Mouse (Mus musculus): Measurements from ENCODE around the gene Ggps1. TPM values are rescaled to one million over a fixed set of nuclear protein-coding genes. Genes with fewer than 3 reads are reported as not detected.
"Not testable (repeated sequence)": the region's sequence is repeated elsewhere in the genome, so short reads cannot be mapped to it uniquely, and the experiment has no call there.

Ggps1 gene
- total RNA-seq, 1 experiment from 2014 or later, result 40.1 TPM

DNA sequence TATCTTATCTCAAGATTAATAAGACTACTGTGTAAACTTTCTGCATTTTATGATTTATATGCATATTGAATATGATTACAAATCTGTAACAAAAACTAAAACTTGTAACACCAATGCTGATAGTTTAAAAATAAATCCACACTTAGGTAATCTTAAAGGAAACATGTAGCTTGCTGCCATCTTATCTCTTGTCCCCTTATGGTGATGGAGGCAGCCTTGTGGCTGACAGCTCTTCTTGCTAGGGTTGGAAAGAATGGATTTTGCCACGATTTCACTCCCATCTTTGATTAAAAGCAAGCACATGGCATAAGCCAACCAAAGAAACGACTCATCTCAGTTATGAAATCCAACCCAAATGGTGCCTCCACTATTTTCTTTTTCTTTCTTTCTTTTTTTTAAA, 18.8 kb downstream of the Ggps1 start:
- ATAC-seq (replicated peaks in 1 of 2; ENCODE audit: insufficient read depth in 1 of 2, low FRiP score in 2 of 2, low TSS enrichment in 1 of 2, low read depth in 1 of 2, poor library complexity in 2 of 2, severe bottlenecking in 2 of 2), result no peak

DNA sequence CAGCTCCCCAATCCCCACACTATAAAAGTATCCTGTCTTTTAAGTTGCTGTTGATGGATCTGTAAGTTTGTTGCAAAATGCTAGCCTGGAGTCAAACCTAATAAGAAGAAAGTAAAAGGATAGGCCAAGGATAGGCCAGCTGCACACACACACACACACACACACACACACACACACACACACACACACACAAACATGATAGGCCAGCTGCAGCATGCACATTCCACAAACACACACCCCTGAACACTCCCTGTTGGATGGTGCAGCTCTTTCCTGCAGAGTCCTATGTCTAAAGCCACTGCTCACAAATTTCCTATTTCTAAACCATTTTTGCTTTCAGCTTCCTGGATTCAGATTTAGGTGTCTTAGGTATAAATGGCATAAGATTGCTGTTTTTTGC, 19.4 kb downstream of the Ggps1 start:
- no peak for ATAC-seq (replicated peaks in 1 of 2; ENCODE audit: insufficient read depth in 1 of 2, low FRiP score in 2 of 2, low TSS enrichment in 1 of 2, low read depth in 1 of 2, poor library complexity in 2 of 2, severe bottlenecking in 2 of 2)

DNA sequence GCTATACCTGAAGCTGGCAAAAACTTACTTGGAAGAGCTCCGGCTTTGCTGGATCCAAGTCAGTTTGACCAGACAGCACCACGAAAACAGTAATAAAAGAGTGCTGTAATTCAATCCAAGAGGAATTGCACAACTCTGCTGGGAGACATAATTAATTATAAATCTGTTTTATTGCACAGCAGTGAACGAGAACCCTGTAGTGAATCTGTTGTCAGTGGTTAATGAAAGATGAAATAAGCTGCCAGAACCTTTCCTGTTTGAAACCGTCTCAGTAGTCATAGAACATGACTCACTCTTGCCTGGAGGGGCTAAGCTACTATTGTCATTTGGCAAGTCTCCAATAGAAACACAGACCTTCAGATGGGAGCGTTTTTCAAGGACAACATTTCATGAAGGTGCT, 23.1 kb downstream of the Ggps1 start:
- ATAC-seq (replicated peaks in 1 of 2; ENCODE audit: insufficient read depth in 1 of 2, low FRiP score in 2 of 2, low TSS enrichment in 1 of 2, low read depth in 1 of 2, poor library complexity in 2 of 2, severe bottlenecking in 2 of 2), result no peak

DNA sequence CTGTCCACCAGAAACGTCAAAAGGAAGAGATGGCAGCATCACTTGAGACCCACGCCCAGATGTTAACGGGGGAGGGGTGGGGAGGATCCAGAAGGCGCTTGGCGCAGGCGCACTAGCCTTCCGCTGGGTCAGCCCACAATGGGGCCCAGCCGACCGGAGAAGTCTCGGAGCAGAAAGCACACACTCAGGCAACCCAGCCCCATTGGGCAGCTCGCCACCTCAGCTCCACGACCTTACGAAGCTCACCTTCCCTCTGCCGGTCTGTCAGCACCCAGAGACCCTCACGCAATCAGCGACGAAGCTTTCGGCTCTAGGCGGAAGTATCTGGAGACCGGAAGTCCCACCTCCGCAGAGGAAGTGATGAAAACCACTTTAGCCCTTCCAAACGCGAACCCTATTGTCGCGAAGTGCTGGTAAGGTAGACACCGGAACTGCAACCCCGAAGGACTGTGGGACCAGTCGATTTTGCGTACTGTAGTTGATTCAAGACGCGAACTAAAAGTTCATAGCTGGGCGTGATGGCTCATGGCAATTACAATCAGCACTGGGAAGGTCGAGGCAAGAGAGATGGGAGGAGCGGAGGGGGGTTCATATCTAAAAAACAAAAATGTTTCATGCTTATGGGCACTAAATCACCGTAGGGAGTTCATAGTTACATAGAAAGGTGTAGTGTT, 23.9 kb downstream of the Ggps1 start, which contains the start of gene Tbce:
Gene Tbce (minus strand): TSS at position 347 of the 674 bp plus-strand sequence.
- peak; percentile 98 to 99 for ATAC-seq (replicated peaks in 1 of 2; ENCODE audit: insufficient read depth in 1 of 2, low FRiP score in 2 of 2, low TSS enrichment in 1 of 2, low read depth in 1 of 2, poor library complexity in 2 of 2, severe bottlenecking in 2 of 2)

DNA sequence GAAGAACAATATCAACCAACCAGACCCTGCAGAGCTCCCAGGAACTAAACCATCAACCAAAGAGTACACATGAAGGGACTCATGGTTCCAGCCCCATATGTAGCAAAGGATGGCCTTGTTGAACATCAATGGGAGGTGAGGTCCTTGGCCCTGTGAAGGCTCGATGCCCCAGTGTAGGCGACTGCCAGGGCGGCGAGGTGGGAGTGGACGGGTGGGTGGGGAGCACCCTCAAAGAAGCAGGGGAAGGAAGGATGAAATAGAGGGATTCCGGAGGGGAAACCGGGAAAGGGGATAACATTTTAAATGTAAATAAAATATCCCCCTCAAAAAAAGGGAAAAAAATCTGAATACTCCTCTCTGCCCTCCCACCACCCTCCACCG, 24.4 kb downstream of the Ggps1 start:
- no peak for ATAC-seq (replicated peaks in 1 of 2; ENCODE audit: insufficient read depth in 1 of 2, low FRiP score in 2 of 2, low TSS enrichment in 1 of 2, low read depth in 1 of 2, poor library complexity in 2 of 2, severe bottlenecking in 2 of 2)

DNA sequence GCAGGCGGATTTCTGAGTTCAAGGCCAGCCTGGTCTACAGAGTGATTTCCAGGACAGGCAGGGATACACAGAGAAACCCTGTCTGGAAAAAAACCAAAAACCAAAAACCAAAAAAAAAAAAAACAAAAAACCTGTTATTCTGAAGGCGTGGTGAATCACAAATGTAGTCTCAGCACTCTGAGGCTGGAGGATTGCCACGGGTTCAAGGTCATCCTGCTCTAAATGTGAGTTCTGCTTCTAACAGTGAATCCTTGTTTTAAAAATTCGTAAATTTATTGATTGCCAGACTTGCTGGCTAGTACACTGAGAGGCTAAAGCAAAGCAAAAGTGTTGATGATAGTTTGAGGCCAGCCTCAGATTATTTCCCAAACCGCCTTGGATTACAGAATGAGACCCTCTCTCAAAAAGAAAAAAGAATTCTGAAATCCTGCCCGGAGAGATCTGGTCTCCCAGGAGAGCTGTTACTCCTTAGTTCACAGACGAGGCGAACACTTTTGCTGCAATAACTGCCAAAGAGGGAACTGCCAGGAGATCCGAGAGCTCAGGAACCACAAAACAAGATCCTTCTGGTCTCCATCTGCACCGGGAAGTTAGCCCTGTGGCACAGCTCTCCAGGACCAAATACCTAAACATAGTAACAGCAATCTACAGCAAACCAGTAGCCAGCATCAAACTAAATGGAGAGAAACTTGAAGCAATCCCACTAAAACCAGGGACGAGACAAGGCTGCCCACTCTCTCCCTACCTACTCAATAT, 27.2 kb downstream of the Ggps1 start:
- no peak for ATAC-seq (replicated peaks in 1 of 2; ENCODE audit: insufficient read depth in 1 of 2, low FRiP score in 2 of 2, low TSS enrichment in 1 of 2, low read depth in 1 of 2, poor library complexity in 2 of 2, severe bottlenecking in 2 of 2)

DNA sequence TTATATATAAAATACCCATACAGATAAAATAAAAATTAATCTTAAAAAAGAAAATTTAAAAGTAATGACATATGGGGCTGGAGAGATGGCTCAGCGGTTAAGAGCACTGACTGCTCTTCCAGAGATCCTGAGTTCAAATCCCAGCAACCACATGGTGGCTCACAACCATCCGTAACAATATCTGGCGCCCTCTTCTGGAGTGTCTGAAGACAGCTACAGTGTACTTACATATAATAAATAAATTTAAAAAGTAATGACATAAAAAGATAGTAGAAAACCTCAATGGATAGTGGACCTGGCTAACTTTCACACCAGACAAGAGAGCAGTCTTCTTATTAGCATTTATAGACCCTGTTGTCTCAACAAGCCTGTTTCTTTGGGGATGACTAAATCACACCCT, 27.9 kb downstream of the Ggps1 start:
- not testable (repeated sequence) for ATAC-seq (replicated peaks in 1 of 2; ENCODE audit: insufficient read depth in 1 of 2, low FRiP score in 2 of 2, low TSS enrichment in 1 of 2, low read depth in 1 of 2, poor library complexity in 2 of 2, severe bottlenecking in 2 of 2)

DNA sequence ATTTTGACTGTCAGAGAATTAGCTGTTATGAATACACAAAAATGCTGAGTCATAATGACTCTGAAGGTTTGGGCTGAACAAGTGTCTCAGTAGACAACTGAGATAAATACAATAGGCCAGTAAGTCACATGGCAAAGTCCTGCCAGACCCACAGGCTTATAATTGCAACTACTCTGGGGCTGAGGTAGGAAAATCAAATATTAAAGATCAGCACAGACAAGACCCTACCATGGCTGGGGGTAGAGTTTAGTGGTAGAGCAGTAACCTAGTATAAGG, 29.3 kb downstream of the Ggps1 start:
- peak; percentile 60 to 71; a peak in 3 of 4 replicates for ATAC-seq (replicated peaks in 1 of 2; ENCODE audit: insufficient read depth in 1 of 2, low FRiP score in 2 of 2, low TSS enrichment in 1 of 2, low read depth in 1 of 2, poor library complexity in 2 of 2, severe bottlenecking in 2 of 2)

DNA sequence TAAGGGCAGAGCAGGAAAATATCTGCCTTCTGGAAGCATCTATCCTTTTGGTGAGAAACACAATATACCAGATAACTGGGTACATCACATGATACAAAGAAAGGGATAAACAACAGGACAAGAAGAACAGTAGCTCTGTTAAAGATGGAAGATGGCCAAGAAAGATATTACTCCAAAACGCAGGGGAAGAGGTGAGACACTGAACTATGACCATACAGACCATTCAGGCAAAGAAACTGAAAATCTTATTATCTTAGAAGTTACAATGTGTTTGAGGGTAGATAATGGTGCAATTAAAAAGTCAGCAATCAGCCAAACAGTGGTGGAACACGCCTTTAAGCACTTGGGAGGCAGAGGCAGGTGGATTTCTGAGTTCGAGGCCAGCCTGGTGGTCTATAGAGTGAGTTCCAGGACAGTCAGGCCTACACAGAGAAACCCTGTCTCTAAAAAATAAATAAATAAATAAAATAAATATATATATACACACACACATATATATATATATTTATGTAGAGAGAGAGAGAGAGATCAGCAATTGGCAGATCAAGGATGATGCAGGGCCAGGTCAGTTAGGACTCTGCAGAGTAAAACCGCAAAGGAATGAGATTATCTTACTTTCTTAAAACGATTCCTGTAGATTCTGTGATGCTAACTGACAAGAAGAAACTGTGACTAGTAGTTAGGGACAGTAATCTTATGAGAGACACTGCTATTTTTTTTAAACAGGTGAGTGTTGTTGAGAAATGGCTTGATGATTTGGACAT, 29.8 kb downstream of the Ggps1 start:
- no peak; a peak in 1 of 4 replicates for ATAC-seq (replicated peaks in 1 of 2; ENCODE audit: insufficient read depth in 1 of 2, low FRiP score in 2 of 2, low TSS enrichment in 1 of 2, low read depth in 1 of 2, poor library complexity in 2 of 2, severe bottlenecking in 2 of 2)

DNA sequence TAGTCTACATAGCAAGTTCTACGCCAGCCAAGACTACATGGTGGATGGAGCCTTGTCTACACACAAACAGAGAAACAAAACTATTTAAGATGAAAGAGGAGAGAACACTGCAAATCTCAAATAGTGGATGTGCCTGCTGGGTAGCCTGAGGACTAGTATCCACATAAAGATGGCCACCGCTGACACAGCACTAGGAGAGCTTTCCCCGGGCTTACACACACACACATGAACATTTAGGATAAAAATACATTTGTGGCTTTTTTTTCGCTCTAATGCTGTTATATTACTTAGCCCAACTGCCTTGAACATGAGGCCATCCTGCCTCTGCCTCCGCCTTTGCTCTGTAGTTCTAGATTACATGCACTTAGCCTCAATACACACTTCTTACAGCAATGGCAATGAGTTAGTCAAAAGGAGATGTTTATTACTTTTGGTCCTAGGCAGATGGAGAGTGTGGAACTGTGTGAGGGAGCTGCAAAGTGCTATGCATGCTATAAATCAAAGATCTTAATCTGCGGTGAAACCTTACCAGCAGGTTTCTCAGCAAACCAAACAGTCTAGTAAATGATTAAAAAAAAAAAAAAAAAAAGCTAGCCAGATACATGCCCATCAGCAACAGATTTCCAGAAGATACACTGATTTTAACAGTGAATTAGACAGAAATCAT, 37.0 kb downstream of the Ggps1 start:
- no peak for ATAC-seq (replicated peaks in 1 of 2; ENCODE audit: insufficient read depth in 1 of 2, low FRiP score in 2 of 2, low TSS enrichment in 1 of 2, low read depth in 1 of 2, poor library complexity in 2 of 2, severe bottlenecking in 2 of 2)

DNA sequence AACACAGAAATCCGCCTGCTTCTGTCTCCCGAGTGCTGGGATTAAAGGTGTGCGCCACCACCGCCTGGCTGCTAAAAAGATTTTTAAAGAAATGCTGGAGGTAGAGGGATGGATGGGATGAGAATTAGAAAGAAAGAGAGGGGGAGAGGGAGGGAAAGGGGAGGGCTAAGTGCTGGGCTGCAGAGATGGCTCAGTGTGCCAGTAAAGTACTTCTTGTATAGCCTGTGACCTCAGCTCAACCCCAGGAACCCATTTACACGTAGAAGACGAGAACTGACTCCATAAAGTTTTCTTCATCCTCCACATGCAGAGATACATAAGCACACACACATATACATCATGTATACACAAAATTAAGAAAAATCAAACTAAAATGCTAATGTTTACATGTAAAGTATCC, 37.7 kb downstream of the Ggps1 start:
- ATAC-seq (replicated peaks in 1 of 2; ENCODE audit: insufficient read depth in 1 of 2, low FRiP score in 2 of 2, low TSS enrichment in 1 of 2, low read depth in 1 of 2, poor library complexity in 2 of 2, severe bottlenecking in 2 of 2), result no peak

DNA sequence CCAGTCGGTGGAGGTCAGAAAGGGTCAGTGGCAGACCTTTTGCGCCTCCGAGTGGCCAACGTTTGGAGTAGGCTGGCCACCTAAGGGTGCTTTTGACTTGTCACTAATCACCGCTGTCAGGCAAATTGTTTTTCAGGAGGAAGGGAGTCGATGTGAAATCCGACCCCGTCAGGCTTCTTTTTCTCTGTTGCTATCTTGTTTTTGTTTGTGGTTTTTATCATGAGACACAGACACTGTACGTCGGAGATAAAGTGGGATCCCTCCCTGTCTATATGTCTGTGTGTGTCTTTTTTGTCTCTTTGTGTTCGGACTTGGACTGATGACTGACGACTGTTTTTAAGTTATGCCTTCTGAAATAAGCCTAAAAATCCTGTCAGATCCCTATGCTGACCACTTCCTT, 41.9 kb downstream of the Ggps1 start:
- ATAC-seq (replicated peaks in 1 of 2; ENCODE audit: insufficient read depth in 1 of 2, low FRiP score in 2 of 2, low TSS enrichment in 1 of 2, low read depth in 1 of 2, poor library complexity in 2 of 2, severe bottlenecking in 2 of 2), result not testable (repeated sequence)

DNA sequence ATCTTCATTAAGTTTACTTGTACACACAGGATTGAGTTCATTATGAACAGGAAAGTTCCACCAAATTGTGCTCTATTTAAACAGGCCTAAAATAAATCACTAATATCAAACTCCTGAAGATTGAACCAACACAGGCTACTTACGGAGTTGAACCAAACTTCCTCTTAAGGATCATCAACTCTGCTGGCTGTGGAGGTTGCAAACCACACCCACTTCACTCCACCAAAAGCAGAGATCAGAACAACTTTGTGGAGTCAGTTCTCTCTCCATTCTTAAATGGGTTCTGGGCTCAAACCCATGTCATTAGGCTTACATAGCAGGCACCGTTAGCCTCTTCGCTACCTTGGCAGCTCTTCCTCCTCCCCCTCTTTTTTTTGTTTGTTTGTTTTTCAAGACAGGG, 44.4 kb downstream of the Ggps1 start:
- ATAC-seq (replicated peaks in 1 of 2; ENCODE audit: insufficient read depth in 1 of 2, low FRiP score in 2 of 2, low TSS enrichment in 1 of 2, low read depth in 1 of 2, poor library complexity in 2 of 2, severe bottlenecking in 2 of 2), result no peak

DNA sequence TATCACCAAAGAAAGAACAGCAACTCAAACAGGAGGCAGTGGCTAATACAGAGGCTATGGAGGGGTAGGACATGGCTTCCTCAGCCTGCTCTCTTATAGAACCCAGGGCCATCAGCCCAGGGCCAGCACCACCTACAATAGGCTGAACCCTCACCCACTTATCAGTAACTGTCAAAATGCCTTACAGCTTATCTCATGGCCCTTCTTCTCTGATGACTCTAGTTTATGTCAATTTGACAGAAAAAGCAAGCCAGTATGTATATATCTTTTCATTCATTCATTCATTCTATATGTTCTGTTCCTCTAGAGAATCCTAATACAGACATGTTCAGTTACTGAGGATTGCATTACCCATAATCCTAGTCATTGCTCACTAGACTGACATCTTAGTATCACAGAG, 45.0 kb downstream of the Ggps1 start:
- no peak for ATAC-seq (replicated peaks in 1 of 2; ENCODE audit: insufficient read depth in 1 of 2, low FRiP score in 2 of 2, low TSS enrichment in 1 of 2, low read depth in 1 of 2, poor library complexity in 2 of 2, severe bottlenecking in 2 of 2)

DNA sequence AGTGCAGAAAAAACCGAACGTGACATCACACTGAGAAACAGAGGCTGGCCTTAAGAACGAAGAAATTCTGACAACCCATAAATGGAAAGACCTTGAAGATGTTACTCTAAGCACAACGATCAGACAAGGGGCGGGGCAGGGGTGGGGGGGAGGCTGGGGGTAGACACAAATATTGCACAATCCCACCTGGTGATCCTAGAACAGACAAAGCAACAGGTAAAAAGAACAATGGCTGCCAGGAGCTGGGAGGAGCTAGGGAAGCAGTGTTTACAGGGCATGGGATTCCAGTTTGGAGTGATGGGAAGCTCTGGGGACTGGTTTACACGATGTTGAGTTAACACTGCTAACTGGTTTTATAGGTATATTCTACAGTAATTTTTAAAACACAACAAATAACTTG, 47.7 kb downstream of the Ggps1 start:
- ATAC-seq (replicated peaks in 1 of 2; ENCODE audit: insufficient read depth in 1 of 2, low FRiP score in 2 of 2, low TSS enrichment in 1 of 2, low read depth in 1 of 2, poor library complexity in 2 of 2, severe bottlenecking in 2 of 2), result no peak

DNA sequence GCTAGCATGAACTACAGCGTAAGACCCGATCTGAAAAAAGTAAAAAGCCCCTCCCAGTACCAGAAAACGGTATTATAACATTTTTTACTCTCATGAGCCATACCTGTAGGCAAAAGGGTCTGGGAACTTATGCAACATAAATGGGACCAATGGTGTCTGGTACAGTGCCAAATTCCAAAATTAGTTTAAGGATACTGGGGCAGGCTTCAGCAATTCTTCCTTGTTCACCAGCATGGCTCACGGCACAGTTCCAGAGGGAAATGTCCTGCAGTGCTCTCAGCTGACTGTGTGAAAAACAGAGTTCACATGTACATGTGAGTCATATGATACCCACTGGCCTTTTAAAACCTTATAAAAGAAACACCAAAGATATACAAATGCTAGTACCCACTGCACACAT, 48.7 kb downstream of the Ggps1 start:
- no peak for ATAC-seq (replicated peaks in 1 of 2; ENCODE audit: insufficient read depth in 1 of 2, low FRiP score in 2 of 2, low TSS enrichment in 1 of 2, low read depth in 1 of 2, poor library complexity in 2 of 2, severe bottlenecking in 2 of 2)

DNA sequence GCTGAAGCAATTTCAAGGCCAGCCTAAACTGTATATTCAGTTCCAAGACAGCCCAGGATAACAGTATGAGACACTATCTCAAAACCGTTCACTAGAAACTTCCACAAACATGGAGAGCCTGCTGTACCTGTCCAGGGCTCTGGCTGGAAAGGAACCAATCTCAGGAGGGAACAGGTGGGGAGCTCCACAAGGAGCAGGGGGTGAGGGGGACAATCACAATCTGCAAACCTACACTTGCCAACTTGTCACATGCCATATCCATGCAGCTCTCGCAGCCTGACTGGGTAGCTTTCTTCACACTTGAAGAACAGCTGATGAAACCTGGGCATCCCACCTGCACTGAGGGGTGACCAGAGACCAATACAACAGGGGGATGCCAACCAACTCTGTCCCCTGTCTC, 49.3 kb downstream of the Ggps1 start:
- no peak for ATAC-seq (replicated peaks in 1 of 2; ENCODE audit: insufficient read depth in 1 of 2, low FRiP score in 2 of 2, low TSS enrichment in 1 of 2, low read depth in 1 of 2, poor library complexity in 2 of 2, severe bottlenecking in 2 of 2)

DNA sequence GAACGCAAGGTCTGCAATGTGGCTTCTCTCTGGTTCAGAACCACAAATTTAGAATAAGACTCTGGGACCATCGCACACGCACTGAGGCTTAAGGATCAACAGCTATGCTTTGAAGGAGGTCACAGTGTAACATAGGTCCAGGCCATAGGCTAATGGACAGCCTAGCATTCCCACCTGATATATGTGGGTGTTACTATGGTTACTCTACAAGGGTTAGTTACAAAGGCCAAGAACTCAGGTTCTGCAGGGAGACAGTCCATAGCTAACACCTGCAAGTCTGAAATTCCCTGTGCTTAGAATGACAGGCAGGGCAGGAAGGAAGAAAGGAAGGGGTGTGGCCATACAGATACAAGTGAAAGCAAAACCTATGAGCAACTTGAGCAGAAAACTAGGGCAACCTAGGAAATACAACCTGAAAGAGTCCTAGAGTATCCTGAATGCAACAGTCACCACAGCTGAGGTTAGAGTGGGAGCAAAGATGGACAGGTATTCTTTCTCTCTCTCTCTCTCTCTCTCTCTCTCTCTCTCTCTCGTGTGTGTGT, 51.8 kb downstream of the Ggps1 start:
- peak; percentile 49 to 57 for ATAC-seq (replicated peaks in 1 of 2; ENCODE audit: insufficient read depth in 1 of 2, low FRiP score in 2 of 2, low TSS enrichment in 1 of 2, low read depth in 1 of 2, poor library complexity in 2 of 2, severe bottlenecking in 2 of 2)

Data from hematopoietic stem cell, adult 5-6 weeks (primary cell).